Mouse (Mus musculus) bone marrow macrophage, adult 2 months (primary cell): ENCODE data around the gene Tspan32.

Source experiments
- CTCF ChIP-seq: IDR thresholded peaks from 2 replicates; pipeline ENCODE4 v1.5.1; 2012; ENCODE audit warnings: low read depth, mild to moderate bottlenecking, low read length, moderate library complexity
- POLR2A ChIP-seq: IDR thresholded peaks from 2 replicates; pipeline ENCODE4 v1.6.1; 2012; ENCODE audit warnings: mild to moderate bottlenecking, low read depth, low read length, borderline replicate concordance

DNA sequence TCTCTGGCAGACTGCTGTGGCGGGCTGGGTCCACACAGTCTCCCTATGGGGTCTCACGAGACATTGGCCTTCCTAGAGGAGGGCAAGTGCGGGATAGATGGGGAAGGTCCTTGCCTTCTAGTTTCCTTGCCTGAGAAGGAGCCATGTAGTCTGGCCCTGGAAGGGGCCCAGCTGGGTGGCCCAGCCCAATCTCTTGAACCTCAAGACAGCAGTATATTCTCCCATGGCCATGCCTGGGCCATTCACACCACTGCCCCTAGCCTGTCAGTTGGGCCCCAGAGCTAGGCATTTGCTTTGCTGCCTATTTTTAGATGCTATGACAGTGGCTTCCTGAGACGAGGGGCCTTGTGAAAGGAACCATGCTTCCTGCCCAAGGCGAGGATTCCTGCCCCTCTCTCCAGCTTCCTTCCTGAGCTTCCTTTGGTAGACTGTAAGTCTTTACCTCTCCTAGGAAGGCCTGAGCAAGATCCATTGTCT lies 53.4 kb downstream of the Tspan32 start:
- TF ChIP-seq CTCF (no peak), POLR2A (no peak)
